Mouse (Mus musculus): ENCODE data around the gene Nup188. TPM values are rescaled to one million over a fixed set of nuclear protein-coding genes. Genes with fewer than 3 reads are reported as not detected.

Gene Nup188
- polyA plus RNA-seq, 1 experiment from 2014 or later: 21.6 TPM

- peak; percentile 99 for ATAC-seq (ENCODE audit: low FRiP score)
- H3K27ac ChIP-seq: peak within 1 kb of the TSS; percentile 84
- H3K4me2 ChIP-seq: peak within 1 kb of the TSS; percentile 95
- under 1% methylated on average over 54 of the region's 54 CpGs for WGBS
- peaks cover 22% of the 10 kb centered on the region for H3K36me3 ChIP-seq
- H3K4me3 ChIP-seq: peak within 1 kb of the TSS; percentile 65
- peak within 1 kb of the TSS; percentile 95 for H3K9ac ChIP-seq
- peaks cover 21% of the 10 kb centered on the region for H3K4me1 ChIP-seq (replicated peaks)
- H3K9me3 ChIP-seq: no peaks in the 10 kb centered on the region
- H3K27me3 ChIP-seq: no peaks in the 10 kb centered on the region
Observed at GRCm38 (mm10) chr2:30363773-30364650, 77.8 kb downstream of the Nup188 start, which contains the start of gene Miga2. Gene Miga2, plus strand, starts transcription at chr2:30364233.

GRCm38 (mm10) chr2:30365281-30366069, 79.3 kb downstream of the Nup188 start:
- no peak for ATAC-seq (ENCODE audit: low FRiP score)
- 91% methylated on average over 2 of the region's 2 CpGs for WGBS
- Histone ChIP-seq H3K36me3 (peaks cover 37% of the 10 kb centered on the region), H3K9ac (peak overlapping the region; percentile 95), H3K27ac (no peak overlapping the region), H3K9me3 (no peaks in the 10 kb centered on the region), H3K4me1 (replicated peaks) (peaks cover 21% of the 10 kb centered on the region), H3K27me3 (no peaks in the 10 kb centered on the region), H3K4me3 (peak overlapping the region; percentile 65), H3K4me2 (peak overlapping the region; percentile 95)

- no peaks in the 10 kb centered on the region for H3K27me3 ChIP-seq
- ATAC-seq (ENCODE audit: low FRiP score): no peak
- H3K4me1 ChIP-seq (replicated peaks): peaks cover 21% of the 10 kb centered on the region
- no peak overlapping the region for H3K9ac ChIP-seq
- H3K27ac ChIP-seq: no peak overlapping the region
- WGBS: 78% methylated on average over 5 of the region's 5 CpGs
- peaks cover 44% of the 10 kb centered on the region for H3K36me3 ChIP-seq
- H3K4me2 ChIP-seq: no peak overlapping the region
- H3K9me3 ChIP-seq: no peaks in the 10 kb centered on the region
- no peak overlapping the region for H3K4me3 ChIP-seq
Observed at GRCm38 (mm10) chr2:30366203-30366602, 80.0 kb downstream of the Nup188 start.

DNA sequence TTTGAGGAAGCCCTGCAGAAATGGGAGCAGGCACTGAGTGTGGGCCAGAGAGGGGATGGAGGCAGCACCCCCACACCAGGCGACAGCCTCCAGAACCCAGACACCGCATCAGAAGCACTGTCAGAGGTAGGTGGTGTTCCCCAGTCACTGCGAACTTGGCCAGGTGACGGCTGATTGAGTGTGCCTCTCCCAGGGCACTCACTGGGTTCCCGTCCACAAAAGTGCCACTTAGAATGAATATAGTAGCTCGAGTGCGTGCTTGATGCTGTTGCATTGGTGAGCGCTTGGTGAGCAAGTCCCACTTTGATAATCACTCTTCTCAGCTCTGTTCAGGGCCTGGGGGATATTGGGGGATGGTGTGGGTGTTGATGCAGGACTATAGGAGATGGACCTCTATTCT, 85.3 kb downstream of the Nup188 start:
- Histone ChIP-seq H3K9ac (no peak overlapping the region), H3K27ac (no peak overlapping the region), H3K4me3 (no peak overlapping the region), H3K4me2 (no peak overlapping the region), H3K27me3 (no peaks in the 10 kb centered on the region), H3K36me3 (peaks cover 93% of the 10 kb centered on the region), H3K9me3 (no peaks in the 10 kb centered on the region), H3K4me1 (replicated peaks) (0 out of 2 replicates have a peak, but pooled peaks cover 3% of the 10 kb centered on the region)
- ATAC-seq (ENCODE audit: low FRiP score): no peak
- WGBS: 96% methylated on average over 8 of the region's 8 CpGs

- no peaks in the 10 kb centered on the region for H3K9me3 ChIP-seq
- no peaks in the 10 kb centered on the region for H3K27me3 ChIP-seq
- H3K9ac ChIP-seq: no peak overlapping the region
- 96% methylated on average over 5 of the region's 5 CpGs for WGBS
- no peak overlapping the region for H3K4me2 ChIP-seq
- no peak overlapping the region for H3K4me3 ChIP-seq
- ATAC-seq (ENCODE audit: low FRiP score): no peak
- H3K36me3 ChIP-seq: peaks cover 95% of the 10 kb centered on the region
- no peak overlapping the region for H3K27ac ChIP-seq
- no peaks in the 10 kb centered on the region for H3K4me1 ChIP-seq (replicated peaks)
Observed at GRCm38 (mm10) chr2:30372726-30373125, 86.5 kb downstream of the Nup188 start.

GRCm38 (mm10) chr2:30375893-30376292, 89.7 kb downstream of the Nup188 start:
- ATAC-seq (ENCODE audit: low FRiP score): no peak
- H3K9me3 ChIP-seq: no peaks in the 10 kb centered on the region

DNA sequence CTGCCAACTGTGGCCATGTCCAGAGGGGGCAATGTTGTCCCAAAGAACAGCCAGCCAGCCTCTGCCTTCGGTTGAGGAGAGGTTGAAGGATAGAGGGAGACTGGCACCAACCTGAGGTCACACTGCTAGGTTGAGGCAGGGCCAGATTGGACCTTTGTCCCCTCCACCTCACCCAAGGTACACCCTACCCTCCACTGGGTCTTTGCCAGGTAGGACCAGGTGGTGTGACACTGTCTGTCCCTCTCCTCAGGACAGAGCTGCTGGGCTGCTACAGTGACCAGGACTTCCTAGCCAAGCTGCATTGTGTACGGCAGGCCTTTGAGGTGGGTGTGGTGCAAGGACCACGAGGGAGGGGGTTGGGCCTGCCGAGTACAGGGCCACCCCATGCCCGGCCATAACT, 91.5 kb downstream of the Nup188 start:
- H3K9me3 ChIP-seq: no peaks in the 10 kb centered on the region
- ATAC-seq (ENCODE audit: low FRiP score): no peak
- H3K27me3 ChIP-seq: no peaks in the 10 kb centered on the region
- 88% methylated on average over 5 of the region's 5 CpGs for WGBS
- H3K9ac ChIP-seq: no peak overlapping the region
- no peaks in the 10 kb centered on the region for H3K4me1 ChIP-seq (replicated peaks)
- no peak overlapping the region for H3K4me3 ChIP-seq
- H3K27ac ChIP-seq: no peak overlapping the region
- H3K36me3 ChIP-seq: peaks cover 95% of the 10 kb centered on the region
- no peak overlapping the region for H3K4me2 ChIP-seq

More at GRCm38 (mm10) chr2:30375893-30376292, 89.7 kb downstream of the Nup188 start:
- no peak overlapping the region for H3K9ac ChIP-seq
- no peaks in the 10 kb centered on the region for H3K4me1 ChIP-seq (replicated peaks)
- no peak overlapping the region for H3K4me3 ChIP-seq
- 97% methylated on average over 10 of the region's 10 CpGs for WGBS
- H3K36me3 ChIP-seq: peaks cover 95% of the 10 kb centered on the region
- H3K4me2 ChIP-seq: no peak overlapping the region
- no peak overlapping the region for H3K27ac ChIP-seq
- H3K27me3 ChIP-seq: no peaks in the 10 kb centered on the region

- 90% methylated on average over 7 of the region's 7 CpGs for WGBS
- ATAC-seq (ENCODE audit: low FRiP score): no peak
- Histone ChIP-seq H3K27ac (no peak overlapping the region), H3K36me3 (peaks cover 97% of the 10 kb centered on the region), H3K4me1 (replicated peaks) (no peaks in the 10 kb centered on the region), H3K4me3 (no peak overlapping the region), H3K9ac (no peak overlapping the region), H3K27me3 (no peaks in the 10 kb centered on the region), H3K9me3 (no peaks in the 10 kb centered on the region), H3K4me2 (no peak overlapping the region)
Observed at GRCm38 (mm10) chr2:30379307-30379706, 93.1 kb downstream of the Nup188 start.

DNA sequence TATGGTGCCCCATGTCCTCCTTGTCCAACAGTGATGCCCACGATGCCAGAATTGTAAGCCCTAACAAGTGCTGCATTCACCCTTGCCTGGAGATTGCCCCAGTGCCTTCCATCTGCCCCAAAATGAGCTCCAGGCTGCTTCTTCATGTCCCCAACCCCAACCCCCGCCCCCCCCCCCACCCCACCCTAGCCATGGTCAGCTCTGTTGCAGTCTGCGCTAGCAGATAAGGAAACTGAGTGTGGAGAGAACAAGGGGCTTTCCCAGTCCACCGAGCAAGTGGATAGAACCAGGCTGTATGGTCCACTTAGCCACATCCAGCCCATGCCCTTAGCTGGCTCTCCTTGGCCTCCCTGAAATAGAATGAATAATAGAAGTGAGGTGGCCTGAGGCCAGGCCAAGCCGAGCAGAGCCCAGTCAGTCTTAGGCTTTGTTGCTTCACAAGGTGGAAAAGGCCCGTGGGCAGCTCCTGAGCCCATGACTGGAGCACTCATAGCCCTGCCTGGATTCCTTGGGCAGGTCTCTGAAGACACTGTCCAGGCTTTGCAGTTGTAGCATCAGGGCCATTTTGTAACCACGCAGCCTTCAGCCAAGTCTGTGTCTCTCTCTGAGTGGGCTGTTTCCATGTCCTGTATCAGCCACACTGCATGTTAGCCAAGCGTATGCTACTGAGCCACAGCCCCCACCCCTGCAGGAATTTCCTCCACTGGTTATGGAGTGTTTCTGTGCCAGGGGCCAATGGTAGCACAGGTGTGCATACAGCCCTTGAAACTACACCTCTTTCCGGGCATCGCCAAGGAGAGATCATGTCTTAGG, 94.6 kb downstream of the Nup188 start:
- H3K4me2 ChIP-seq: no peak overlapping the region
- H3K4me1 ChIP-seq (replicated peaks): no peaks in the 10 kb centered on the region
- H3K27ac ChIP-seq: no peak overlapping the region
- no peak overlapping the region for H3K9ac ChIP-seq
- H3K36me3 ChIP-seq: peaks cover 100% of the 10 kb centered on the region
- no peaks in the 10 kb centered on the region for H3K27me3 ChIP-seq
- no peak for ATAC-seq (ENCODE audit: low FRiP score)
- H3K9me3 ChIP-seq: no peaks in the 10 kb centered on the region
- 91% methylated on average over 10 of the region's 10 CpGs for WGBS
- H3K4me3 ChIP-seq: no peak overlapping the region

GRCm38 (mm10) chr2:30381377-30381725, 95.2 kb downstream of the Nup188 start:
- Histone ChIP-seq H3K9ac (no peak overlapping the region), H3K9me3 (no peaks in the 10 kb centered on the region), H3K4me3 (no peak overlapping the region), H3K4me2 (no peak overlapping the region), H3K4me1 (replicated peaks) (no peaks in the 10 kb centered on the region), H3K36me3 (peaks cover 98% of the 10 kb centered on the region), H3K27ac (no peak overlapping the region), H3K27me3 (no peaks in the 10 kb centered on the region)
- 96% methylated on average over 4 of the region's 4 CpGs for WGBS
- no peak for ATAC-seq (ENCODE audit: low FRiP score)

- peaks cover 63% of the 10 kb centered on the region for H3K36me3 ChIP-seq
Observed at GRCm38 (mm10) chr2:30384814-30385213, 98.6 kb downstream of the Nup188 start.

DNA sequence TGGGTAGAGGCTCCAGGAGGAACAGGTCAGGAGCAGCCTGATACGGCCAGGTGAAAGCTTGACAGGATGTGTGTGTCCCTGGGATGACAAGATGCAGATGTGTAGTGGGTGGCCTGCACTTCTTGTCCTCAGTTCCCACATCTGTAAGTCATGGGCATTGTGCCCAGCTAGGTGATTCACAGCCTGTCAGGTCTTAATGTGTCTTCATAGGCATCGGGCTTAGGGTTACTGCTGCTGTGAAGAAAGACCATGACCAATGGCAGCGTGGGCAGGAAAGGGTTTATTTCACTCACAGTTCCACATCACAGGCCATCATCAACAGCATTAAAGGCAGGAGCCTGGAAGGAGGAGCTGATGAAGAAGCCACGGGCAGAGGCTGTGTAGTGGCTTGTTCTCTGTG, 99.4 kb downstream of the Nup188 start:
- ATAC-seq (ENCODE audit: low FRiP score): no peak
- H3K36me3 ChIP-seq: peaks cover 55% of the 10 kb centered on the region
- WGBS: 88% methylated on average over 4 of the region's 4 CpGs

More at GRCm38 (mm10) chr2:30384814-30385213, 98.6 kb downstream of the Nup188 start:
- 92% methylated on average over 5 of the region's 5 CpGs for WGBS
- H3K4me1 ChIP-seq (replicated peaks): no peaks in the 10 kb centered on the region
- ATAC-seq (ENCODE audit: low FRiP score): no peak
- H3K9me3 ChIP-seq: no peaks in the 10 kb centered on the region
- no peak overlapping the region for H3K9ac ChIP-seq
- no peaks in the 10 kb centered on the region for H3K27me3 ChIP-seq
- H3K4me2 ChIP-seq: no peak overlapping the region
- H3K4me3 ChIP-seq: no peak overlapping the region
- no peak overlapping the region for H3K27ac ChIP-seq

More for the DNA sequence above, 99.4 kb downstream of the Nup188 start:
- Histone ChIP-seq H3K4me3 (no peak overlapping the region), H3K27ac (no peak overlapping the region), H3K27me3 (no peaks in the 10 kb centered on the region), H3K4me2 (no peak overlapping the region), H3K9ac (no peak overlapping the region), H3K9me3 (no peaks in the 10 kb centered on the region), H3K4me1 (replicated peaks) (no peaks in the 10 kb centered on the region)
